Mouse (Mus musculus): ENCODE measurements around the gene Macf1. TPM values are rescaled to one million over a fixed set of nuclear protein-coding genes. Genes with fewer than 3 reads are reported as not detected.
"Not testable (repeated sequence)": the region's sequence is repeated elsewhere in the genome, so short reads cannot be mapped to it uniquely, and the experiment has no call there.

The Macf1 gene
- polyA plus RNA-seq, 1 experiment from 2014 or later, result 69.9 TPM

- Histone ChIP-seq H3K9me3 (replicated peaks) (no peaks in the 10 kb centered on the region), H3K4me1 (replicated peaks) (peaks cover 11% of the 10 kb centered on the region; the same call in 1 of the 2 replicates), H3K9ac (peak overlapping the region; percentile 53; the same call in 1 of the 2 replicates), H3K4me3 (peak overlapping the region; percentile 57), H3K36me3 (no peaks in the 10 kb centered on the region), H3K27ac (ENCODE audit: poor library complexity, severe bottlenecking) (no peak overlapping the region), H3K27me3 (replicated peaks) (peaks cover 36% of the 10 kb centered on the region), H3K4me2 (peak overlapping the region; percentile 97)
- 3% methylated on average over 43 of the region's 43 CpGs for WGBS
- ATAC-seq (ENCODE audit: insufficient number of reproducible peaks, low FRiP score), result peak; percentile 43
Observed at GRCm38 (mm10) chr4:123342091-123342641, 342.0 kb downstream of the Macf1 start.

GRCm38 (mm10) chr4:123340232-123340631 is 343.9 kb downstream of the Macf1 start:
- no peak for ATAC-seq (ENCODE audit: insufficient number of reproducible peaks, low FRiP score)
- Histone ChIP-seq H3K4me2 (no peak overlapping the region), H3K4me3 (no peak overlapping the region), H3K4me1 (replicated peaks) (peaks cover 11% of the 10 kb centered on the region; the same call in 1 of the 2 replicates), H3K9me3 (replicated peaks) (no peaks in the 10 kb centered on the region), H3K36me3 (no peaks in the 10 kb centered on the region), H3K9ac (no peak overlapping the region), H3K27ac (ENCODE audit: poor library complexity, severe bottlenecking) (no peak overlapping the region), H3K27me3 (replicated peaks) (peaks cover 36% of the 10 kb centered on the region)
- 68% methylated on average over 5 of the region's 5 CpGs for WGBS

- Histone ChIP-seq H3K9ac (no peak overlapping the region), H3K4me2 (no peak overlapping the region), H3K36me3 (no peaks in the 10 kb centered on the region), H3K27ac (ENCODE audit: poor library complexity, severe bottlenecking) (no peak overlapping the region), H3K9me3 (replicated peaks) (no peaks in the 10 kb centered on the region), H3K4me3 (no peak overlapping the region), H3K4me1 (replicated peaks) (peaks cover 6% of the 10 kb centered on the region; the same call in 1 of the 2 replicates), H3K27me3 (replicated peaks) (peaks cover 30% of the 10 kb centered on the region)
- 74% methylated on average over 4 of the region's 4 CpGs for WGBS
- no peak for ATAC-seq (ENCODE audit: insufficient number of reproducible peaks, low FRiP score)
Observed at GRCm38 (mm10) chr4:123337693-123338092, 346.5 kb downstream of the Macf1 start.

GRCm38 (mm10) chr4:123335796-123336585 is 348.2 kb downstream of the Macf1 start:
- H3K36me3 ChIP-seq, result no peaks in the 10 kb centered on the region
- H3K4me1 ChIP-seq (replicated peaks), result no peaks in the 10 kb centered on the region
- no peak overlapping the region for H3K4me2 ChIP-seq
- H3K27ac ChIP-seq (ENCODE audit: poor library complexity, severe bottlenecking), result no peak overlapping the region
- H3K9ac ChIP-seq, result no peak overlapping the region
- WGBS, result 63% methylated on average over 14 of the region's 14 CpGs
- no peaks in the 10 kb centered on the region for H3K9me3 ChIP-seq (replicated peaks)
- H3K27me3 ChIP-seq (replicated peaks), result peaks cover 13% of the 10 kb centered on the region
- ATAC-seq (ENCODE audit: insufficient number of reproducible peaks, low FRiP score), result no peak
- H3K4me3 ChIP-seq, result no peak overlapping the region

GRCm38 (mm10) chr4:123335244-123335643 is 348.9 kb downstream of the Macf1 start:
- H3K36me3 ChIP-seq; H3K4me1 ChIP-seq (replicated peaks); H3K9me3 ChIP-seq (replicated peaks); ATAC-seq (ENCODE audit: insufficient number of reproducible peaks, low FRiP score); H3K27ac ChIP-seq (ENCODE audit: poor library complexity, severe bottlenecking); H3K27me3 ChIP-seq (replicated peaks); H3K4me2 ChIP-seq; H3K4me3 ChIP-seq; H3K9ac ChIP-seq: not testable (repeated sequence)
- WGBS, result 71% methylated on average over 10 of the region's 10 CpGs

GRCm38 (mm10) chr4:123334177-123334576 is 350.0 kb downstream of the Macf1 start:
- Histone ChIP-seq H3K4me3 (no peak overlapping the region), H3K27me3 (replicated peaks) (no peaks in the 10 kb centered on the region; the same call in 1 of the 2 replicates), H3K36me3 (no peaks in the 10 kb centered on the region), H3K4me1 (replicated peaks) (no peaks in the 10 kb centered on the region), H3K9me3 (replicated peaks) (no peaks in the 10 kb centered on the region), H3K27ac (ENCODE audit: poor library complexity, severe bottlenecking) (no peak overlapping the region), H3K9ac (no peak overlapping the region), H3K4me2 (no peak overlapping the region)
- 77% methylated on average over 3 of the region's 3 CpGs for WGBS
- no peak for ATAC-seq (ENCODE audit: insufficient number of reproducible peaks, low FRiP score)

- 92% methylated on average over 4 of the region's 4 CpGs for WGBS
- no peak overlapping the region for H3K9ac ChIP-seq
Observed at GRCm38 (mm10) chr4:123333151-123333550, 351.0 kb downstream of the Macf1 start.

GRCm38 (mm10) chr4:123331961-123332360 is 352.2 kb downstream of the Macf1 start:
- not testable (repeated sequence) for H3K4me2 ChIP-seq; ATAC-seq (ENCODE audit: insufficient number of reproducible peaks, low FRiP score); H3K9me3 ChIP-seq (replicated peaks); H3K4me1 ChIP-seq (replicated peaks); H3K36me3 ChIP-seq; H3K27ac ChIP-seq (ENCODE audit: poor library complexity, severe bottlenecking); H3K9ac ChIP-seq; H3K4me3 ChIP-seq; H3K27me3 ChIP-seq (replicated peaks)
- WGBS, result 89% methylated on average over 1 of the region's 1 CpGs

More at GRCm38 (mm10) chr4:123333151-123333550, 351.0 kb downstream of the Macf1 start:
- H3K27me3 ChIP-seq (replicated peaks), result no peaks in the 10 kb centered on the region; the same call in 1 of the 2 replicates
- ATAC-seq (ENCODE audit: insufficient number of reproducible peaks, low FRiP score), result no peak
- H3K4me2 ChIP-seq, result no peak overlapping the region
- no peaks in the 10 kb centered on the region for H3K36me3 ChIP-seq
- H3K27ac ChIP-seq (ENCODE audit: poor library complexity, severe bottlenecking), result no peak overlapping the region
- no peaks in the 10 kb centered on the region for H3K9me3 ChIP-seq (replicated peaks)
- H3K4me3 ChIP-seq, result no peak overlapping the region
- H3K4me1 ChIP-seq (replicated peaks), result no peaks in the 10 kb centered on the region

GRCm38 (mm10) chr4:123331326-123331725 is 352.8 kb downstream of the Macf1 start:
- no peak overlapping the region for H3K4me3 ChIP-seq
- H3K9ac ChIP-seq, result no peak overlapping the region
- 67% methylated on average over 5 of the region's 5 CpGs for WGBS
- no peaks in the 10 kb centered on the region for H3K36me3 ChIP-seq
- ATAC-seq (ENCODE audit: insufficient number of reproducible peaks, low FRiP score), result no peak
- no peak overlapping the region for H3K27ac ChIP-seq (ENCODE audit: poor library complexity, severe bottlenecking)
- no peaks in the 10 kb centered on the region for H3K9me3 ChIP-seq (replicated peaks)
- H3K27me3 ChIP-seq (replicated peaks), result no peaks in the 10 kb centered on the region; the same call in 1 of the 2 replicates
- H3K4me1 ChIP-seq (replicated peaks), result 0 out of 2 replicates have a peak, but pooled peaks cover 3% of the 10 kb centered on the region
- H3K4me2 ChIP-seq, result no peak overlapping the region

- WGBS, result 62% methylated on average over 6 of the region's 6 CpGs
- Histone ChIP-seq H3K27me3 (replicated peaks) (peaks cover 9% of the 10 kb centered on the region), H3K36me3 (no peaks in the 10 kb centered on the region), H3K27ac (ENCODE audit: poor library complexity, severe bottlenecking) (no peak overlapping the region), H3K4me3 (no peak overlapping the region), H3K9ac (no peak overlapping the region), H3K4me1 (replicated peaks) (peaks cover 12% of the 10 kb centered on the region), H3K4me2 (no peak overlapping the region), H3K9me3 (replicated peaks) (no peaks in the 10 kb centered on the region)
- ATAC-seq (ENCODE audit: insufficient number of reproducible peaks, low FRiP score), result no peak
Observed at GRCm38 (mm10) chr4:123328946-123329345, 355.2 kb downstream of the Macf1 start.

- H3K27me3 ChIP-seq (replicated peaks), result peaks cover 19% of the 10 kb centered on the region
- no peaks in the 10 kb centered on the region for H3K9me3 ChIP-seq (replicated peaks)
- no peak for ATAC-seq (ENCODE audit: insufficient number of reproducible peaks, low FRiP score)
- no peak overlapping the region for H3K4me3 ChIP-seq
- H3K27ac ChIP-seq (ENCODE audit: poor library complexity, severe bottlenecking), result no peak overlapping the region
- WGBS, result 47% methylated on average over 3 of the region's 3 CpGs
- H3K4me1 ChIP-seq (replicated peaks), result peaks cover 15% of the 10 kb centered on the region
- no peaks in the 10 kb centered on the region for H3K36me3 ChIP-seq
- no peak overlapping the region for H3K9ac ChIP-seq
- H3K4me2 ChIP-seq, result no peak overlapping the region
Observed at GRCm38 (mm10) chr4:123327630-123328029, 356.5 kb downstream of the Macf1 start.
